In the genomic region with DNA sequence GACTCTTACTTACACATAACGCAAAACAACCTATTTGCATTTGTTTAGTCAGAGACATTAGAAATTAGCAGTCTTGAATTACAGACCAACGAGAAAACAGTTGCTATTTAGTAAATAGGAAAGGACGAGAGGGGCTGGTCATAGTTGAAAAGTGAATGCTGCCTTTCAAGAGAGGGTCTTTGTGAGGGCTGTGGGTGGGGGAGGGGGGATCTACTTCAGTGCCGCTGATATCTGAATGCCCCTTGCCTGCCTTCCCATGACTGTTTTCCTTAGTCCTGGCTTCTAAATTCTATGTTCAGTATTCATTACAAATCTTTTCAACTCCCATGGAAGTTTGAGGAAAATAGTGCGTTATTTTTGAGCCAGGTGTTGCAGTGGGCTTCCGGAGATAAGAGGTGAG, we compare ENCODE assay signal across 9 mouse cellular contexts. TPM values are rescaled to one million over a fixed set of nuclear protein-coding genes. Genes with fewer than 3 reads are reported as not detected.
DNase-seq lines count a peak whose midpoint lies in the region; ATAC-seq lines count a peak whose summit lies in the region.
"Had no signal": no experiment of that assay in that cellular context is flagged by ENCODE, and none has a peak within 500 bp of the region (broad histone marks: within the 10 kb centered on the region; RNA-seq: fewer than 3 reads in every experiment).

No protein-coding gene starts in this region.

- no peaks in the 10 kb centered on the region for H3K27me3 ChIP-seq in limb, embryonic 12.5 days
- no peaks in the 10 kb centered on the region for H3K27me3 ChIP-seq in limb, embryonic 10.5 days (ENCODE audit: low read depth, poor library complexity, severe bottlenecking)
- H3K27me3 ChIP-seq in hindbrain, embryonic 16.5 days (replicated peaks; ENCODE audit: control insufficient read depth, insufficient read depth, low read length): no peaks in the 10 kb centered on the region
- H3K27me3 ChIP-seq in neural tube, embryonic 14.5 days (ENCODE audit: control insufficient read depth, insufficient read depth, low read length): no peaks in the 10 kb centered on the region

- H3K27ac ChIP-seq in limb, embryonic 12.5 days: no peak overlapping the region
- H3K27ac ChIP-seq in limb, embryonic 10.5 days: no peak overlapping the region
- no peak overlapping the region for H3K27ac ChIP-seq in hindbrain, embryonic 16.5 days (ENCODE audit: low read depth, low read length)
- H3K27ac ChIP-seq in neural tube, embryonic 14.5 days (ENCODE audit: low read depth, low read length): no peak overlapping the region; the same call in 1 of the 2 replicates

- WGBS in limb, embryonic 12.5 days: 72% methylated on average over 6 of the region's 6 CpGs
- WGBS in limb, embryonic 10.5 days: 87% methylated on average over 6 of the region's 6 CpGs
- 27% methylated on average over 6 of the region's 6 CpGs for WGBS in hindbrain, embryonic 16.5 days
- 35% methylated on average over 6 of the region's 6 CpGs for WGBS in neural tube, embryonic 14.5 days

- no peak overlapping the region for H3K9ac ChIP-seq in limb, embryonic 12.5 days (replicated peaks)
- no peak overlapping the region for H3K9ac ChIP-seq in hindbrain, embryonic 16.5 days (ENCODE audit: low read depth, low read length)
- H3K9ac ChIP-seq in neural tube, embryonic 14.5 days (replicated peaks; ENCODE audit: low read depth, low read length): no peak overlapping the region

- peak overlapping the region; percentile 5; the same call in 1 of the 2 replicates for H3K4me2 ChIP-seq in limb, embryonic 12.5 days
- peak overlapping the region; percentile 25 for H3K4me2 ChIP-seq in hindbrain, embryonic 16.5 days (ENCODE audit: low read length)
- peak overlapping the region; percentile 34; the same call in 1 of the 2 replicates for H3K4me2 ChIP-seq in neural tube, embryonic 14.5 days (ENCODE audit: low read depth, low read length)

- peaks cover 23% of the 10 kb centered on the region for H3K4me1 ChIP-seq in limb, embryonic 12.5 days (replicated peaks)
- H3K4me1 ChIP-seq in limb, embryonic 10.5 days: peaks cover 9% of the 10 kb centered on the region; the same call in 1 of the 2 replicates
- H3K4me1 ChIP-seq in hindbrain, embryonic 16.5 days (ENCODE audit: control insufficient read depth, insufficient read depth, low read depth, low read length): peaks cover 8% of the 10 kb centered on the region
- peaks cover 19% of the 10 kb centered on the region for H3K4me1 ChIP-seq in neural tube, embryonic 14.5 days (ENCODE audit: control insufficient read depth, insufficient read depth, low read length)

- no peak overlapping the region for H3K4me3 ChIP-seq in limb, embryonic 12.5 days (replicated peaks)
- H3K4me3 ChIP-seq in limb, embryonic 10.5 days: no peak overlapping the region
- 0 out of 2 replicates have a peak overlapping the region, but pooled peaks have one; percentile 2 for H3K4me3 ChIP-seq in hindbrain, embryonic 16.5 days (ENCODE audit: low read length)
- H3K4me3 ChIP-seq in neural tube, embryonic 14.5 days (ENCODE audit: low read depth, low read length): no peak overlapping the region

- DNase-seq in embryo, embryonic 10.5 days (ENCODE audit: low spot score): peak; percentile 51
- DNase-seq in embryo, embryonic 10 days (ENCODE audit: low spot score): no peak
- DNase-seq in limb, embryonic 10.5 days (ENCODE audit: low spot score): no peak
- no peak for DNase-seq in thymus, postnatal 4 days
- DNase-seq: gastrocnemius, postnatal 25 days had no signal

- H3K36me3 ChIP-seq in limb, embryonic 12.5 days: peaks cover 4% of the 10 kb centered on the region; the same call in 1 of the 2 replicates
- H3K36me3 ChIP-seq in limb, embryonic 10.5 days: peaks cover 13% of the 10 kb centered on the region
- H3K36me3 ChIP-seq in hindbrain, embryonic 16.5 days (ENCODE audit: control insufficient read depth, insufficient read depth, low read length): no peaks in the 10 kb centered on the region; the same call in 1 of the 2 replicates
- no peaks in the 10 kb centered on the region for H3K36me3 ChIP-seq in neural tube, embryonic 14.5 days (ENCODE audit: control insufficient read depth, insufficient read depth, low read length)

- no peaks in the 10 kb centered on the region for H3K9me3 ChIP-seq in limb, embryonic 12.5 days
- H3K9me3 ChIP-seq in limb, embryonic 10.5 days (replicated peaks): no peaks in the 10 kb centered on the region
- H3K9me3 ChIP-seq in hindbrain, embryonic 16.5 days (ENCODE audit: control insufficient read depth, low read length): no peaks in the 10 kb centered on the region
- H3K9me3 ChIP-seq in neural tube, embryonic 14.5 days (ENCODE audit: control insufficient read depth, low read length): no peaks in the 10 kb centered on the region

- no peak for ATAC-seq in limb, embryonic 12.5 days (ENCODE audit: insufficient number of reproducible peaks, insufficient read depth, low FRiP score, low TSS enrichment, low read depth)
- ATAC-seq in hindbrain, embryonic 16.5 days: no peak
- ATAC-seq in neural tube, embryonic 14.5 days (ENCODE audit: low read depth): no peak
- ATAC-seq in megakaryocyte-erythroid progenitor cell, adult 5-6 weeks (replicated peaks; ENCODE audit: low FRiP score, low TSS enrichment, poor library complexity, severe bottlenecking): no peak

RNA-seq across cellular contexts. Expression of gene Cxadr, which starts 12.7 kb away (rescaled TPM):
- 37.8 and 39.0 TPM in 2 replicates for polyA plus RNA-seq in limb, embryonic 12.5 days (2016; fragmentation: Nextera tagmentation; extraction: Ambion mirVana)
- 19.6 and 29.4 TPM in 2 replicates for polyA plus RNA-seq in limb, embryonic 10.5 days (2016; fragmentation: Nextera tagmentation; extraction: Ambion mirVana)
- 144 and 156 TPM in 2 replicates for polyA plus RNA-seq in hindbrain, embryonic 16.5 days (2015; fragmentation: Nextera tagmentation; extraction: Ambion mirVana)
- 99.4 and 115 TPM in 2 replicates for polyA plus RNA-seq in neural tube, embryonic 14.5 days (2014; fragmentation: Nextera tagmentation; extraction: Ambion mirVana)
- total RNA-seq in megakaryocyte-erythroid progenitor cell, adult 5-6 weeks (2014; fragmentation: Nextera tagmentation): 0.48 and 1.6 TPM in 2 replicates
- total RNA-seq in megakaryocyte-erythroid progenitor cell, adult 5-6 weeks (2017): 0.04 TPM in 1 of 2 replicates, not detected in the other
